Mouse (Mus musculus): ENCODE results near the gene Taf8.
A peak's percentile ranks its signal among the peaks of the same experiment; 100 is the strongest.

Taf8 gene

GRCm38 (mm10) chr17:47501946-47502706 lies at the start of gene Taf8:
Gene Taf8 (minus strand): TSS chr17:47502292.
- peak; percentile 93 to 94 for DNase-seq

DNA sequence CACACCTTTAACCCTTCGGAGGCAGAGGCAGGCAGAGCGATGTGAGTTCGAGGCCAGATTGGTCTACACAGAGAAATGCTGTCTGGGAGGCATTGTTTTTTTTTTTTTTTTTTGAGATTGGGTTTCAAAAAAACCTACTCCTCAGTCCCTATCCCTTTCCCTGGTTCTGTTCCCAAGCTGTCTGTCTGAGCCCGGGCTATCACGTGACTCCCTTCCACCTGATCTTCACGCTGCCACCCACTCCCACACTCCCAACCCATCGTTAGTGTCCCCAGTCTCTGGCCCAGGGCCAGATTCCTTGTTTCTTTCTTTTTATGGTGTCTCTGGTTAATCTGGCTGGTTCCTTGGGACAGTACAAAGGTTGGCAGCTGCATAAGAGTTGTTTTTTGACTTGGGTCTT lies 49.0 kb upstream of the Taf8 start:
- DNase-seq: no peak

DNA sequence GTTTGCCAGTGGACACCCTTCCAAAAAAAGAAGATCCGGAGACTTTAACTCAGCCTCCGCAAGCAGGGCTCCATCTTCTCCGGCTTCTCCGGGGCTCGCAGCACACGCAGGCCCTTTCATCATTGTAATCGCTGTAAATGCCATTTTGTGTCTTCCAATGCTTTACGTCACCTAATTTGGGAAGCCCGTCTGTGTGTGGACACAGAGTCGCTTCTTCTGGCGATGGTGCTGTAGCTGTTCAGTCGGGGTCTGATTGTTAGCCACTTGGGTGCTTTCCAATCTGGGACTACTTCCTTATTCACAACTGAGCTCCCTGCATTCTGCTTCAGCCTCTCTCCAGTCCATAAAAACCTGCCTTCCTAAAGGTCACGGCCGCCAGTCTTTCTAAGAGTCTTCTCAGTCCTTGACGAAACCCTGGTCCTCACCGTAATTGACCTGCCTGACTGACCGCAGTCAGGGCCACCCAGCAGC lies 43.8 kb upstream of the Taf8 start:
- DNase-seq: no peak

DNA sequence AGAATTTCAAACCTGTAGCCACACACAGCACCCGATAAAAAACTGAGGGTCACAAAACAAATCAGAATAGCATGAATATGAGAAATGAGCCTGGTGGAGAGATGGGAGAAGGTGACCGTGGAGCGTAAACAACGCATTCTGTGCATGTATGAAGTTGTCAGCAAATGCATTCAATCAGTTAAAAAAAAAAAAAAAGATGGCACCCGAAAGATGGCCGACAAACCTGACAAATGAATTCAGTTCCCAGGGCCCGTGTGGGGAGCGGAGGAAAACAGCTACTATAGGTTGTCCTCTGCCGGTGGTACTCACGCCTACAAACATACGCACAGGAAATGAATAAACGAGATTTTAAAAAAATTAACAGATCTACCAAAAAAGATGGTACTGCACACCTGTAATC lies 43.1 kb upstream of the Taf8 start:
- no peak for DNase-seq

- peak; percentile 53 to 65 for DNase-seq
These were observed 41.1 kb upstream of the Taf8 start for GRCm38 (mm10) chr17:47543051-47543650.

GRCm38 (mm10) chr17:47542061-47542460 lies 40.0 kb upstream of the Taf8 start:
- peak in 1 of 2 experiments; percentile 28 for DNase-seq

DNA sequence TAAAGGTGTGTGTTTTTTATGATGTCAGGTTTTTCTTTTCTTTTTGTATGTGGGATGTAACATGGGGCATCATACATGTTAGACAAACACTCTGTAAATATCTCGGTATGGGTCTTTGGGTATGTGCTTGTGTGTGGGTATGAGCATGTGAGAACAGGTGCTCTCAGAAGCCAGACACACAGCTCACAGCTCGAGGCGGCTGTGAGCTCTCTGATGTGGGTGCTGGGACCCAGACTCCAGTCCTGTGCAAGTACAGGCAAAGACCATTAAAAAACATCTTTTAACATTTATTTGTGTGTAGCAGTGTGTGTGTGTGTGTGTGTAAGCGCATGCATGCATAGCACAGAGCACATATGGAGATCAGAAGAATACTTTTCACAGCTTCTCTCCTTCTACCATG lies 37.0 kb upstream of the Taf8 start:
- no peak for DNase-seq

DNA sequence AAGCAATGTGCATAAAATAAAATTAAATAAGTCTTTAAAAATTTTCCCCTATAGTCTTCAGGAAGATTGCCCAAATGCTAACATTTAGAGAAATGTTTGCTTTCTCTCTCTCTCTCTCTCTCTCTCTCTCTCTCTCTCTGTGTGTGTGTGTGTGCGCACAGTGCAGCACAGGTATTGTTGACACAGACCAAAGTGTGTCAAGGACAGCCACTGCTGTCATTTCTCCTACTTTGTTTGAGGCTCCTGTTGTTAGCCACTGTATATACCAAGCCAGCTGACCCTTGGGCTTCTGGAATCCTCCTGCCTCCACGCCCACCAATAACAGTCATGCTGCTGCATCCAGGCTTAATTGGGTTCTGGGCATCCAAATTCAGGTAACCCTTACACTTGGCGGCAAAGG lies 36.0 kb upstream of the Taf8 start:
- DNase-seq: no peak

GRCm38 (mm10) chr17:47535812-47536236 lies 33.7 kb upstream of the Taf8 start:
- DNase-seq: no peak

GRCm38 (mm10) chr17:47533691-47534090 lies 31.6 kb upstream of the Taf8 start:
- no peak for DNase-seq

DNA sequence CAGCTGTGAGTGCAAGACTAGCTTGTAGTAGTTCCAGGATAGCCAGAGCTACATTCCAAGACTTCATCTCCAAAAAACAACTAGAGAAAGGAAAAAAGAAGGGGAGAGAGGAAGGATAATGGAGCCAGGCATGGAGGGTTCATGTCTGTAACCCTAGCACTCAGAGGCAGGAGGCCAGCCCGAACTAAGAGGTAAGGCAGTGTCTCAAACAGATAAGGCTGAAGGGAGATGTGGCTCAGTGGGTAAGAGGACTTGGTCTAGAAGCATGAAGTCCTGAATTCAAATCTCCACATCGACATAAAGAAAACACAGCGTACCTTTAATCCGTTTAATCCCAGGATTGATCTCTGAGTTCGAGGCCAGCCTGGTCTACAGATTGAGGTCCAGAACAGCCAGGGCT lies 30.3 kb upstream of the Taf8 start:
- DNase-seq: no peak

GRCm38 (mm10) chr17:47531387-47531818 lies 29.3 kb upstream of the Taf8 start:
- DNase-seq: no peak

- no peak for DNase-seq
These were observed 27.5 kb upstream of the Taf8 start for GRCm38 (mm10) chr17:47529595-47529994.

GRCm38 (mm10) chr17:47528919-47529318 lies 26.8 kb upstream of the Taf8 start:
- no peak for DNase-seq

DNA sequence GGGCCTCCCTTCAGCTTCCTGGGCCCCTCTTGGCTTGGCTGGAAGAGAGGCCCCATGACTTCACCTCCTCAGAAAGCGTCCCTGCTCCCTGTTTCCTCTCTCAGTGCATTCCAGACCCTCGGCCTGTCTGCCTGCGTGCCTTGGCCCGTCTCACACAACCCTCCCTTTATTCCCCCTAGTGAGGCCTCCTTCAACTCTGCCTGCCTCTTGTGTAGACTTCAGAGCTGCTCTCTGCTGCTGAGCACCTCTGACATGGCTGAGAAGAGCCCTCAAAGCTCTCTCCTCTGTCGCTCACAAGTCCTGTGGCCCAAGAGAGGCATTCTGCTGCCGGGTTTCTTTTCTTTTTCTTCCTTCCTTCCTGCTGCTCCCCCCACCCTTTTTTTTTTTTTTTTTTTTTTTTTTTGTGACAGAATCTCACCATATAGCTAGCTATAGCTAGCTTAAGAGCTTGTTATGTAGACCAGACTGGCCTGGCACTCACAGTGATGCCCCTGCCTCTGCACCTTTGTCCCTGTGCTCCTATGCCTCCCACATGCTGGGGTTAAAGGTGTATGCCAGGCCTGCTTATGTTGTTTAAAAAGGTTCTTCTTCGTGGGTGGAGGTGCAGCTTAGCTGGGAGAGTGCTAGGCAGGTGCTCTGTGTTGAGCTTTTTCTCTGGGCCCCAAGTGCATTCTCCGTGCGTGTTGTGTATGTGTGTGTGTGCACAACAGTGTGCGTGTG lies 25.6 kb upstream of the Taf8 start:
- peak; percentile 61 to 74 for DNase-seq

- no peak for DNase-seq
These were observed 24.9 kb upstream of the Taf8 start for GRCm38 (mm10) chr17:47526856-47527520.

DNA sequence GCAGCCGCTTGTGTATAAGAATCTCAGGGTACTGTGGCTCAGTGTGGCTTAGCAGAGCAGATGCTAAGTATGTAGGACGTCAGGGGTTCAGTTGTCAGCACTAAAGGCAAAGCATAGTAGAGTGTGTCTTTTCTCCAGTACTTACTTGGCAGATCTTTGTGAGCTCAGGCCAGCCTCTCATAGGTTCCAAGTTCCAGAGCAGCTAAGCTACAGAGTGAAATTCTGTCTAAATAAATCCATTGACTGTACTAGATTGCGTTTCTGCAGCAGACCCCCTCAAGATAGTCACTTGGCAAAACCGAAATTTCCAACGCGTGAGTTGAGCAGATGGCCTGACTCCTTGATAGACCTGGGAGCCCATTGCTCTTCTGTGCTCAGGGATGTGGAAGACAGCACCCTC lies 22.9 kb upstream of the Taf8 start:
- no peak for DNase-seq

DNA sequence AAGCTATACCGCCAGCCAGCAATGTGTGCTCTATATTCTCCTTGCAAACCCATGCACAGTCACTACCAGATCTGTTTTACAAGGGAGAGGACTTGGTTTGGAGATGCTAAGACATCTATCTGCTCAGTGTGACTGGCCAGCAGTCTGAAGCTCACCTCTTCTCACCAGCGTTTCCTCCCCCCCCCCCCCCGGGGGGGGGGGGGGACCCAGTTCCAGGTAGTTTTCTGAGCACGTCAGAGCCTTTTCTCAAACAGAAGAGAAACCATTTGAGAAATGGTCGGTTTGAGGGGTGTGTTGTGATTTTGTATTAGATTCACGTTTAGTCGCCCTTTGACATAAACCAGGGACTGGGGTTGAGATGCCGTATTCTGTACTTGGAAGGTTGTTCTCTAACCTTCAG lies 22.0 kb upstream of the Taf8 start:
- DNase-seq: no peak

DNA sequence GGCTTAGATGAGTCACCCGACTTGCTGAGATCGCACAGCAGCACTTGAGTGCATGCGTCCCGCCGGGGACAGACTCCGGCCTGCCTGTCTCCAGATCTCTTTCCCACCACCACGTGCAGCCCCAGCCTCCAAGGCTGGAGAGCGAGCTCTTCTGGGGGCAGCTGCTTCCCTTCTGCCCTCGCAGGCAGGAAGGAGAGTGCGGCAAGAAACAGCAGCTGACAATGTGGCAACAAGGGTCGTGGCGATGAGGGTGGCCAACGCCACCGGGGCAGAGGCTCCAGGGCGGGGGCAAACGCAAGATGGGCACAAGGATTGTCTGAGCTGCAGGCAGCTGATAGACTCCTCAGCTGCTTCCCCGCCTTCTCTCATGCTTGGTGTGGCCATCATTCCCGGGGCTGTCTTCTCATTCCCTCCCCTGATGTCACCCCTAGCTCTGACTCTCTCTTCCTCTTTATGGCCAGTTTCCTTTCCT lies 21.2 kb upstream of the Taf8 start:
- DNase-seq: peak in 1 of 2 experiments; percentile 40

- no peak for DNase-seq
These were observed 20.4 kb upstream of the Taf8 start for GRCm38 (mm10) chr17:47522536-47522935.

GRCm38 (mm10) chr17:47521551-47522258 lies 19.6 kb upstream of the Taf8 start:
- peak; percentile 60 to 70 for DNase-seq

GRCm38 (mm10) chr17:47518205-47518604 lies 16.1 kb upstream of the Taf8 start:
- DNase-seq: peak in 1 of 2 experiments; percentile 66

Measured in lung, adult 18-20 months (tissue).